Mouse (Mus musculus) lung, postnatal 0 days (tissue): ENCODE results near the gene Cd70.

Experiments used
- CTCF ChIP-seq: IDR thresholded peaks from 2 replicates; pipeline ENCODE4 v1.5.1; 2016; ENCODE audit warnings: antibody characterized with exemption, mild to moderate bottlenecking
- EP300 ChIP-seq: IDR thresholded peaks from 2 replicates; pipeline ENCODE4 v1.6.1; 2016; ENCODE audit warnings: antibody characterized with exemption, mild to moderate bottlenecking, control low read depth

- no peak for TF ChIP-seq CTCF
- TF ChIP-seq EP300: no peak
These were observed at the start of gene Cd70 for GRCm38 (mm10) chr17:57148994-57149803.
